Mouse (Mus musculus) adrenal gland, postnatal 10 days (tissue): ENCODE results near the gene Xiap. TPM values are rescaled to one million over a fixed set of nuclear protein-coding genes. Genes with fewer than 3 reads are reported as not detected.

Experiments used
- total RNA-seq, 2 experiments: library from RNA; stranded (reverse); gene quantifications; 2 replicates each; pipeline ENCODE4 v1.2.3; 2021

Gene Xiap
- total RNA-seq, 2 experiments from 2014 or later, result 55.9 to 60.1 TPM

Other genes starting within 250 kb of the Xiap start
- 10 to 100 TPM; 55.1 to 64.6 TPM for gene Thoc2, start 139.0 kb upstream of the Xiap start, total RNA-seq
- 10 to 100 TPM; 80.8 to 85.3 TPM for gene Stag2, start 89.6 kb downstream of the Xiap start, total RNA-seq